Mouse (Mus musculus): ENCODE measurements around the gene Mcpt2. TPM values are rescaled to one million over a fixed set of nuclear protein-coding genes. Genes with fewer than 3 reads are reported as not detected.
"Not testable (repeated sequence)": the region's sequence is repeated elsewhere in the genome, so short reads cannot be mapped to it uniquely, and the experiment has no call there.

Gene Mcpt2
- total RNA-seq (2021) = not detected
- long read RNA-seq, experiment 1 = 0 reads
- long read RNA-seq, experiment 2 = 0 reads

- not testable (repeated sequence) for DNase-seq (ENCODE audit: low spot score in 2 of 2)
Observed at GRCm38 (mm10) chr14:56041792-56042191, at the start of gene Mcpt2. Mcpt2 (plus strand) TSS chr14:56042041.

- DNase-seq (ENCODE audit: low spot score in 2 of 2) = no peak
Observed at GRCm38 (mm10) chr14:56013147-56013546, 28.7 kb upstream of the Mcpt2 start.

GRCm38 (mm10) chr14:56013924-56014323 lies 27.9 kb upstream of the Mcpt2 start:
- DNase-seq (ENCODE audit: low spot score in 2 of 2) = no peak

GRCm38 (mm10) chr14:56017671-56018070 lies 24.2 kb upstream of the Mcpt2 start, which contains the start of gene Mcpt1:
Mcpt1 (plus strand) TSS chr14:56017971.
- DNase-seq (ENCODE audit: low spot score in 2 of 2) = not testable (repeated sequence)

- DNase-seq (ENCODE audit: low spot score in 2 of 2) = no peak
Observed at GRCm38 (mm10) chr14:56019446-56019845, 22.4 kb upstream of the Mcpt2 start.

- not testable (repeated sequence) for DNase-seq (ENCODE audit: low spot score in 2 of 2)
Observed at GRCm38 (mm10) chr14:56021305-56021704, 20.5 kb upstream of the Mcpt2 start.

- DNase-seq (ENCODE audit: low spot score in 2 of 2) = not testable (repeated sequence)
Observed at GRCm38 (mm10) chr14:56030395-56030794, 11.4 kb upstream of the Mcpt2 start, which contains the start of gene Mcpt9. Mcpt9 (minus strand) TSS chr14:56030495.

- no peak for DNase-seq (ENCODE audit: low spot score in 2 of 2)
Observed at GRCm38 (mm10) chr14:56034433-56034832, 7.4 kb upstream of the Mcpt2 start.

GRCm38 (mm10) chr14:56055408-56055807 lies 13.6 kb downstream of the Mcpt2 start:
- DNase-seq (ENCODE audit: low spot score in 2 of 2) = no peak

- DNase-seq (ENCODE audit: low spot score in 2 of 2) = no peak
Observed at GRCm38 (mm10) chr14:56057722-56058121, 15.9 kb downstream of the Mcpt2 start.

- DNase-seq (ENCODE audit: low spot score in 2 of 2) = not testable (repeated sequence)
Observed at GRCm38 (mm10) chr14:56062213-56062612, 20.4 kb downstream of the Mcpt2 start, which contains the start of gene Mcpt4. Mcpt4 (minus strand) TSS chr14:56062313.

GRCm38 (mm10) chr14:56082016-56082415 lies 40.2 kb downstream of the Mcpt2 start:
- DNase-seq (ENCODE audit: low spot score in 2 of 2) = no peak

- DNase-seq (ENCODE audit: low spot score in 2 of 2) = no peak
Observed at GRCm38 (mm10) chr14:56085167-56085566, 43.3 kb downstream of the Mcpt2 start, which contains the start of gene Mcpt8. Mcpt8 (minus strand) TSS chr14:56085273.

- no peak for DNase-seq (ENCODE audit: low spot score in 2 of 2)
Observed at GRCm38 (mm10) chr14:56086711-56087110, 44.9 kb downstream of the Mcpt2 start.

GRCm38 (mm10) chr14:56093353-56093752 lies 51.5 kb downstream of the Mcpt2 start:
- DNase-seq (ENCODE audit: low spot score in 2 of 2) = no peak

Small RNAs within 50 kb of the gene (microRNA-seq; reads per million reads assigned to microRNA genes)
- gene Mir6949 = not detected

Other genes with a start within 250 kb of the Mcpt2 start
- gene Nfatc4, start 218.9 kb upstream of the Mcpt2 start, total RNA-seq (2021) = 10 to 100 TPM; 47.0 to 49.4 TPM
- gene Nynrin, start 188.0 kb upstream of the Mcpt2 start, total RNA-seq (2021) = 10 to 100 TPM; 46.0 to 52.0 TPM
- under 1 TPM; 0.39 to 0.76 TPM for gene Cbln3, start 157.6 kb upstream of the Mcpt2 start, total RNA-seq (2021)
- 10 to 100 TPM; 29.7 to 29.9 TPM for gene Khnyn, start 157.1 kb upstream of the Mcpt2 start, total RNA-seq (2021)
- gene Sdr39u1, start 141.7 kb upstream of the Mcpt2 start, total RNA-seq (2021) = 10 to 100 TPM; 65.3 to 71.9 TPM
- 10 to 100 TPM; 10.4 to 19.2 TPM for gene Cma1, start 97.4 kb upstream of the Mcpt2 start, total RNA-seq (2021)
- under 1 TPM; 0.62 to 0.76 TPM for gene Cma2, start 91.1 kb upstream of the Mcpt2 start, total RNA-seq (2021)
- gene Mcpt1, start 24.1 kb upstream of the Mcpt2 start, total RNA-seq (2021) = not detected
- gene Mcpt9, start 11.5 kb upstream of the Mcpt2 start, total RNA-seq (2021) = not detected
- gene Mcpt4, start 20.3 kb downstream of the Mcpt2 start, total RNA-seq (2021) = 1 to 10 TPM; 4.3 to 8.3 TPM
- 1 to 10 TPM in 1 of 2 experiments, not detected in 1; 1.2 TPM for gene Mcpt8, start 43.2 kb downstream of the Mcpt2 start, total RNA-seq (2021)
- gene Ctsg, start 60.5 kb downstream of the Mcpt2 start, total RNA-seq (2021) = 1 to 10 TPM in 1 of 2 experiments, under 1 TPM in 1; 0.90 to 2.5 TPM
- gene Gzme, start 78.6 kb downstream of the Mcpt2 start, total RNA-seq (2021) = not detected
- not detected for gene Gzmd, start 90.6 kb downstream of the Mcpt2 start, total RNA-seq (2021)
- not detected for gene Gzmg, start 117.5 kb downstream of the Mcpt2 start, total RNA-seq (2021)
- gene Gzmn, start 132.6 kb downstream of the Mcpt2 start, total RNA-seq (2021) = not detected
- gene Gzmf, start 169.4 kb downstream of the Mcpt2 start, total RNA-seq (2021) = not detected
- gene Gzmc, start 192.6 kb downstream of the Mcpt2 start, total RNA-seq (2021) = not detected
- under 1 TPM; 0.28 to 0.51 TPM for gene Gzmb, start 220.2 kb downstream of the Mcpt2 start, total RNA-seq (2021)